Mouse (Mus musculus): ENCODE measurements at regions not wholly inside any gene's neighbourhood (a gene's known extent, or its start where the extent isn't known, plus 50 kb on each side); places are given as distances from the start of the nearest gene placed in this dataset.
A peak's percentile ranks its signal among the peaks of the same experiment; 100 is the strongest.

GRCm38 (mm10) chr16:66086499-66086898 lies 271.4 kb downstream of the Vgll3 start:
- H3K4me2 ChIP-seq (replicated peaks) = no peak overlapping the region
- no peaks in the 10 kb centered on the region for H3K9me3 ChIP-seq
- no peaks in the 10 kb centered on the region for H3K36me3 ChIP-seq
- H3K4me3 ChIP-seq = no peak overlapping the region
- no peaks in the 10 kb centered on the region for H3K4me1 ChIP-seq
- peak; percentile 70; the same call in 1 of the 2 replicates for ATAC-seq (replicated peaks)
- no peaks in the 10 kb centered on the region for H3K27me3 ChIP-seq
- WGBS = 20% methylated on average over 1 of the region's 1 CpGs
- no peak overlapping the region for H3K9ac ChIP-seq (replicated peaks)
- no peak overlapping the region for H3K27ac ChIP-seq (replicated peaks)

- Histone ChIP-seq H3K4me1 (no peaks in the 10 kb centered on the region), H3K9ac (replicated peaks) (no peak overlapping the region), H3K9me3 (no peaks in the 10 kb centered on the region), H3K4me3 (no peak overlapping the region), H3K4me2 (replicated peaks) (no peak overlapping the region), H3K36me3 (no peaks in the 10 kb centered on the region), H3K27me3 (no peaks in the 10 kb centered on the region), H3K27ac (replicated peaks) (no peak overlapping the region)
- no peak for ATAC-seq (replicated peaks)
- WGBS = 44% methylated on average over 4 of the region's 4 CpGs
These were observed 277.7 kb downstream of the Vgll3 start for GRCm38 (mm10) chr16:66092766-66093165.

- ATAC-seq (replicated peaks) = no peak
- Histone ChIP-seq H3K4me1 (no peaks in the 10 kb centered on the region), H3K36me3 (no peaks in the 10 kb centered on the region), H3K27ac (replicated peaks) (no peak overlapping the region), H3K4me3 (no peak overlapping the region), H3K9ac (replicated peaks) (no peak overlapping the region), H3K9me3 (no peaks in the 10 kb centered on the region), H3K27me3 (no peaks in the 10 kb centered on the region), H3K4me2 (replicated peaks) (no peak overlapping the region)
- WGBS = 72% methylated on average over 7 of the region's 7 CpGs
These were observed 280.6 kb downstream of the Vgll3 start for GRCm38 (mm10) chr16:66095682-66096081.

- no peaks in the 10 kb centered on the region for H3K27me3 ChIP-seq
- H3K9me3 ChIP-seq = no peaks in the 10 kb centered on the region
- WGBS = 91% methylated on average over 3 of the region's 3 CpGs
- no peak overlapping the region for H3K4me3 ChIP-seq
- no peak for ATAC-seq (replicated peaks)
- no peak overlapping the region for H3K4me2 ChIP-seq (replicated peaks)
- H3K4me1 ChIP-seq = no peaks in the 10 kb centered on the region
- no peaks in the 10 kb centered on the region for H3K36me3 ChIP-seq
- no peak overlapping the region for H3K27ac ChIP-seq (replicated peaks)
- no peak overlapping the region for H3K9ac ChIP-seq (replicated peaks)
These were observed 302.9 kb downstream of the Vgll3 start for GRCm38 (mm10) chr16:66117930-66118329.

- H3K4me3 ChIP-seq = no peak overlapping the region
- H3K27ac ChIP-seq (replicated peaks) = no peak overlapping the region
- no peaks in the 10 kb centered on the region for H3K27me3 ChIP-seq
- WGBS = 71% methylated on average over 3 of the region's 3 CpGs
- no peak overlapping the region for H3K9ac ChIP-seq (replicated peaks)
- no peaks in the 10 kb centered on the region for H3K36me3 ChIP-seq
- H3K4me1 ChIP-seq = no peaks in the 10 kb centered on the region
- 0 out of 2 replicates have a peak, but pooled peaks have one; percentile 19 for ATAC-seq (replicated peaks)
- no peak overlapping the region for H3K4me2 ChIP-seq (replicated peaks)
- H3K9me3 ChIP-seq = no peaks in the 10 kb centered on the region
These were observed 322.7 kb downstream of the Vgll3 start for GRCm38 (mm10) chr16:66137755-66138154.

GRCm38 (mm10) chr16:66144765-66145164 lies 329.7 kb downstream of the Vgll3 start:
- Histone ChIP-seq H3K9ac (replicated peaks) (no peak overlapping the region), H3K4me3 (no peak overlapping the region), H3K27me3 (no peaks in the 10 kb centered on the region), H3K36me3 (no peaks in the 10 kb centered on the region), H3K9me3 (no peaks in the 10 kb centered on the region), H3K4me2 (replicated peaks) (no peak overlapping the region), H3K27ac (replicated peaks) (no peak overlapping the region), H3K4me1 (no peaks in the 10 kb centered on the region)
- ATAC-seq (replicated peaks) = no peak

- Histone ChIP-seq H3K9ac (replicated peaks) (no peak overlapping the region), H3K9me3 (no peaks in the 10 kb centered on the region), H3K27me3 (no peaks in the 10 kb centered on the region), H3K4me2 (replicated peaks) (no peak overlapping the region), H3K4me3 (no peak overlapping the region), H3K27ac (replicated peaks) (no peak overlapping the region), H3K36me3 (no peaks in the 10 kb centered on the region), H3K4me1 (no peaks in the 10 kb centered on the region)
- ATAC-seq (replicated peaks) = no peak
- 61% methylated on average over 1 of the region's 1 CpGs for WGBS
These were observed 330.2 kb downstream of the Vgll3 start for GRCm38 (mm10) chr16:66145280-66145679.

GRCm38 (mm10) chr16:66168289-66168688 lies 353.2 kb downstream of the Vgll3 start:
- no peak overlapping the region for H3K27ac ChIP-seq (replicated peaks)
- no peak for ATAC-seq (replicated peaks)
- no peaks in the 10 kb centered on the region for H3K36me3 ChIP-seq
- no peak overlapping the region for H3K9ac ChIP-seq (replicated peaks)
- H3K4me1 ChIP-seq = no peaks in the 10 kb centered on the region
- WGBS = 81% methylated on average over 2 of the region's 2 CpGs
- no peaks in the 10 kb centered on the region for H3K27me3 ChIP-seq
- no peaks in the 10 kb centered on the region for H3K9me3 ChIP-seq
- no peak overlapping the region for H3K4me3 ChIP-seq
- H3K4me2 ChIP-seq (replicated peaks) = no peak overlapping the region

GRCm38 (mm10) chr16:66190801-66191200 lies 375.7 kb downstream of the Vgll3 start:
- WGBS = 35% methylated on average over 2 of the region's 2 CpGs
- H3K27me3 ChIP-seq = no peaks in the 10 kb centered on the region
- H3K4me2 ChIP-seq (replicated peaks) = no peak overlapping the region
- no peaks in the 10 kb centered on the region for H3K36me3 ChIP-seq
- no peak overlapping the region for H3K9ac ChIP-seq (replicated peaks)
- no peaks in the 10 kb centered on the region for H3K9me3 ChIP-seq
- no peaks in the 10 kb centered on the region for H3K4me1 ChIP-seq
- ATAC-seq (replicated peaks) = no peak
- no peak overlapping the region for H3K4me3 ChIP-seq
- H3K27ac ChIP-seq (replicated peaks) = no peak overlapping the region

- H3K27ac ChIP-seq (replicated peaks) = no peak overlapping the region
- H3K9ac ChIP-seq (replicated peaks) = no peak overlapping the region
- WGBS = 94% methylated on average over 7 of the region's 7 CpGs
- H3K36me3 ChIP-seq = no peaks in the 10 kb centered on the region
- H3K27me3 ChIP-seq = no peaks in the 10 kb centered on the region
- H3K4me3 ChIP-seq = no peak overlapping the region
- ATAC-seq (replicated peaks) = no peak
- no peaks in the 10 kb centered on the region for H3K4me1 ChIP-seq
- no peaks in the 10 kb centered on the region for H3K9me3 ChIP-seq
- H3K4me2 ChIP-seq (replicated peaks) = no peak overlapping the region
These were observed 386.3 kb downstream of the Vgll3 start for GRCm38 (mm10) chr16:66201406-66201805.

All from forebrain, embryonic 15.5 days (tissue).